Mouse (Mus musculus) limb, embryonic 15.5 days (tissue): ENCODE measurements around the gene Hsd3b7. TPM values are rescaled to one million over a fixed set of nuclear protein-coding genes. Genes with fewer than 3 reads are reported as not detected.
"Not testable (repeated sequence)": the region's sequence is repeated elsewhere in the genome, so short reads cannot be mapped to it uniquely, and the experiment has no call there.

Experiments used
- ATAC-seq: fragments of 200-750 bp; cut with Nextera tagmentation; 2 replicates; pipeline ENCODE4 v1.8.0; 2017; ENCODE audit warnings: low read depth, moderate TSS enrichment; ENCODE audit not compliant: insufficient number of reproducible peaks, low FRiP score, low TSS enrichment
- H3K27ac ChIP-seq: fragments of 300-500 bp; sonication (generic); 2 replicates; pipeline ENCODE4 v1.5.1; 2015; ENCODE audit warnings: moderate library complexity, mild to moderate bottlenecking, inconsistent platforms
- H3K27me3 ChIP-seq: fragments of 300-500 bp; sonication (generic); 2 replicates; pipeline ENCODE4 v1.6.1; 2015; ENCODE audit warnings: inconsistent platforms
- H3K36me3 ChIP-seq: fragments of 300-500 bp; sonication (generic); 2 replicates; pipeline ENCODE4 v1.6.1; 2015; ENCODE audit warnings: inconsistent platforms
- H3K4me1 ChIP-seq: fragments of 300-500 bp; sonication (generic); 2 replicates; pipeline ENCODE4 v1.6.1; 2015; ENCODE audit warnings: inconsistent platforms
- H3K4me2 ChIP-seq: fragments of 300-500 bp; sonication (generic); 2 replicates; pipeline ENCODE4 v1.6.1; 2015; ENCODE audit warnings: mild to moderate bottlenecking, inconsistent platforms
- H3K4me3 ChIP-seq: fragments of 300-500 bp; sonication (generic); 2 replicates; pipeline ENCODE4 v1.5.1; 2015; ENCODE audit warnings: mild to moderate bottlenecking, inconsistent platforms
- H3K9ac ChIP-seq: fragments of 300-500 bp; sonication (generic); 2 replicates; pipeline ENCODE4 v1.6.1; 2015; ENCODE audit warnings: inconsistent platforms
- H3K9me3 ChIP-seq: fragments of 300-500 bp; sonication (generic); 2 replicates; pipeline ENCODE4 v1.6.1; 2016; ENCODE audit warnings: inconsistent platforms
- WGBS: fragments of 180-500 bp; shearing (Covaris S2); methylation state at CpG from one replicate; pipeline ENCODE4 v1.1.7; 2015; 5-methylcytosine and 5-hydroxymethylcytosine counted together
- polyA plus RNA-seq: library from polyadenylated mRNA; unstranded; fragments of >200 nt; fragmentation: Nextera tagmentation; extraction: Ambion mirVana; gene quantifications from 2 replicates; pipeline ENCODE4 v1.2.1, GENCODE M21; 2015

The Hsd3b7 gene
- polyA plus RNA-seq, 1 experiment from 2014 or later = 18.7 TPM

DNA sequence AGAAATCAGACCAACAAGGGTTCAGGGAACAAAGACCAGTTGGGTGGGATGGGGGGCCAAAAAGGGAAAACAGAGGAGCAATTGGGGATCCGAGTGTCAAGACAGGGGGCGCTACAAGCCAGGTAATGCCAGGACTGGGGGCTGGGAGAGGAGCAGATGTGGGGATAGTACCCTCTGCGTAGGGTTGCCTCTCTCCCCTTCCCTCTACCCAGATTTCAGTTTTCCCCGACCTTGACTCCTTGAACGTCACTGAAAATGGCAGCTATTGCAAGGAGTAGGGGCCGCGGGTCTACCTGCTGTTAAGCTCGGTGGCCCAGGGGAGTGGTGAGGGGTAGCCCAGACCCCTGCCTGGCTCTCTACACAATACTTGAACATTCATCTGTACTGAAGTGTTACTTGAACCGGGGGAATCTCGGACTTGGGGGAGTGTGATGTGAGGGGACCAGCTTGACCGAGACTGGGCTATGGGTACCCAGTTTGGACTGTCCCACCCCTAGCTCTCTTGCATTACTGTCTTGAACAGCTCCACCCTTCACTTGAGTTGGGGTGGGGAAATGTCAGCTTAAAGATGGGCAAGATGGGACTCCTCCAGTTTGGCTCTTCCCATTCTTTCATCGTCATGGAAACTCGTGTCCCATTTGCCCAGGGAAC is 31.9 kb upstream of the Hsd3b7 start:
- Histone ChIP-seq H3K9me3 (no peaks in the 10 kb centered on the region), H3K4me2 (peak overlapping the region; percentile 88), H3K36me3 (peaks cover 44% of the 10 kb centered on the region), H3K4me1 (peaks cover 26% of the 10 kb centered on the region), H3K4me3 (0 out of 2 replicates have a peak overlapping the region, but pooled peaks have one; percentile 70), H3K27ac (peak overlapping the region; percentile 81), H3K9ac (no peak overlapping the region), H3K27me3 (no peaks in the 10 kb centered on the region)
- ATAC-seq = no peak
- WGBS = 53% methylated on average over 13 of the region's 13 CpGs

DNA sequence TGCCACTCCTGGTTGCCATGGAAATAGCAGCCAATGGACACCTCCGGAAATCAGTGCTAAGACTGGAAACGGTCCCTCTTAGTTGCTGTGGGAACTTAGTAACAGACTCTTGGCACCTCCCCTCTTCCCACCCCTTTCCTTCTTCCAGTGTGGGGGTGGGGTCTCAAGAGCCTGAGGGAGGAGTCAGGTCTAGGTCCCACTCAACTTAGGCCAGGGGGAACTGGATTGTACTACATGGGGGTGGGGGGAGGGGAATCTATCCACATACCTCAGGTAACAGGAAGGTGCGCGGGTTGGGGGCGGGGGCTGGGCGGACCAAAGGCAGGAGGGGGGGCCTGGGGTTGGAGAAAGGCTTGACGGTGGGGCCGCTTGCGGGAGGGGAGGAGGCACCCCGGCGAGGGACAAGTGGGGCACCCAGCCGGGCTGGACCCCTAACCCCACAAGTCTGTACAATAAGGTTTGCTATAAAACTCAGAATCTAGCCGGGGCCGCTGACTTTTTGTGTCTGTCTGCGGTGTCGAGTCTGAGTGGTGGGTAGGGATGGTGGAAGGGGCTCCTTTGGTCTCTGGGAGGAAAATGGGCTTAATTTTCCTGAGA is 31.3 kb upstream of the Hsd3b7 start:
- H3K9ac ChIP-seq = peak overlapping the region; percentile 74
- peak overlapping the region; percentile 70 for H3K4me3 ChIP-seq
- H3K27me3 ChIP-seq = no peaks in the 10 kb centered on the region
- peaks cover 38% of the 10 kb centered on the region for H3K36me3 ChIP-seq
- peaks cover 32% of the 10 kb centered on the region for H3K4me1 ChIP-seq
- no peaks in the 10 kb centered on the region for H3K9me3 ChIP-seq
- ATAC-seq = peak; percentile 90
- under 1% methylated on average over 16 of the region's 16 CpGs for WGBS
- peak overlapping the region; percentile 88 for H3K4me2 ChIP-seq
- H3K27ac ChIP-seq = peak overlapping the region; percentile 88

DNA sequence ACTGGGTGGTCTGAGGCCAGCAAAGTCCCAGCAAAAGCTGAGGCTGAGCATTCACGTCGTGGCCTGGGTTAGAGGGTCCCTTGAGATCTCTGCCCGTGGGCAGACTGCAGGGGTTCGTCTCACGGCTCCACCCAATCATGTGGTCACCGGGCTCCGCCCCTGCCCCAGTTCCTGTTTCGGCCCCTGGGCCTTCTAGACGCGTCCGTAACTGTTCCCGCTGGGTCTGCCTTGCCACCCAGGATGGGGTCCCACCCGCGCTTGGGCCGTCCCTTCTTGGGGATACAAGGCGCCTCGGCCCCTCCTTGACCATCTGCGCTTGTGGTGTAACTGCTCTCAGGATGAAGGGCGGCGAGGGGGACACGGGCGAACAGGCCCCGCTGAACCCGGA is 30.8 kb upstream of the Hsd3b7 start, which contains the start of gene Orai3:
TSS of gene Orai3 (plus strand) at position 165 of the 388 bp plus-strand sequence.
- Histone ChIP-seq H3K27me3 (no peaks in the 10 kb centered on the region), H3K36me3 (peaks cover 33% of the 10 kb centered on the region), H3K9me3 (no peaks in the 10 kb centered on the region), H3K4me3 (peak within 1 kb of the TSS; percentile 70), H3K4me1 (peaks cover 32% of the 10 kb centered on the region), H3K9ac (peak within 1 kb of the TSS; percentile 74), H3K27ac (peak within 1 kb of the TSS; percentile 88), H3K4me2 (peak within 1 kb of the TSS; percentile 88)
- ATAC-seq = peak; percentile 73
- 0% methylated on average over 24 of the region's 24 CpGs for WGBS

DNA sequence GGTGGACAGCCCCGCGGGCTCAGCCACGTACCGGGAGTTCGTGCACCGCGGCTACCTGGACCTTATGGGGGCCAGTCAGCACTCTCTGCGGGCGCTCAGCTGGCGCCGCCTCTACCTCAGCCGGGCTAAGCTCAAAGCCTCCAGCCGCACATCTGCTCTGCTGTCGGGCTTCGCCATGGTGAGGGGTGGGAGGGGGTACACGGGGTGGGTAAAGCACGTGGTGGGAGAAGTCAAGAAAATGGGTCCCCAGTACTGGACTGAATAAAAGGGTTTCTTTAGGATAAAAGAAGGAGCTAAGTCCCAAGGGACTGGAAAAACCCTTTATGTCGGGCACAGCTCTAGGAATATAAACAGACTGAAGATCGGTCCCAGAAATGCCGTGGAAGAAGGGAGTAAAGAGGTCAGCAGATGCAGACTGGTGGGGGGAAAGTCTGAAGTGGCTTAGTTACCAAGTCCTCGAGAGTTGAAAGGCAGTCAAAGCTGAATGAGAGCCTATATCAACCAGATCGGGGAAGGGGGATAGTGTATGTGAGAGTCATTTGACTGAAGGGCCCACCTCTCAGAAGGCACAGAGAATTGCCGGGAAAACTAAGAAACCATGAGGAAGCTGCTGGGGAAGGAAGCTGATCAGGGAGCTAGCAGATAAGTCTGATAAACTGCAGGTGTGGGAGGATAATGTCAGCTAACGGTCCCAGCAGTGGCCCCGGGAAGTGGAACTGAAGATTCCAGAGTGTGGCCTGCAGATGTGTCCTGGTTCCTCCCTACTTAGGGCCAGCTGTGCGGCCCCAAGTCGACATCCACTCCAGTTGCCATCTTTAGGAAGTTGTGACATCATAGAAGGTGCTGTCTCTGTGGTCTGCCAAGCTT is 30.1 kb upstream of the Hsd3b7 start:
- ATAC-seq = peak; percentile 2; the same call in 1 of the 2 replicates
- H3K4me3 ChIP-seq = peak overlapping the region; percentile 70
- H3K4me2 ChIP-seq = peak overlapping the region; percentile 88
- WGBS = 2% methylated on average over 27 of the region's 27 CpGs
- no peaks in the 10 kb centered on the region for H3K27me3 ChIP-seq
- peaks cover 26% of the 10 kb centered on the region for H3K36me3 ChIP-seq
- H3K9me3 ChIP-seq = no peaks in the 10 kb centered on the region
- H3K9ac ChIP-seq = peak overlapping the region; percentile 74
- H3K4me1 ChIP-seq = peaks cover 32% of the 10 kb centered on the region
- peak overlapping the region; percentile 88 for H3K27ac ChIP-seq

DNA sequence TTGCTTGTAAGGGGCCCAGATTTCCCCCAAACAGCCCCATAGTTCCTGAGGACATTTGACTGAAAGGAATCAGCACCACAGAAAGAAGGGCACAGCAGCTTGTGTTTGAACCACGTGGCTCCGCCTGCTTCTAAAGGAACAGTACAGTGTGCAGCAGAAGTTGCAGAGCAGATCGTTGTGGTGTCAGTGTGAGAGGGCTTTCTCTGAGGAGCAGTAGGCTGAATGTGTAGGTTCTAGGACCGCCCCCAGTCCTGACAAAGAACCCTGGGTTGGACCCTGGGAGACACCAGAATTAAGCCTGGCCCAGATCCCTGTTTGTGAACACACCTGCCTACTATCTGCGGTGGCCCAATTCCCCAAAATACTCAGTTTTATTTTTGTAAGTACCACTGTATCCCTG is 29.1 kb upstream of the Hsd3b7 start:
- Histone ChIP-seq H3K27ac (0 out of 2 replicates have a peak overlapping the region, but pooled peaks have one; percentile 88), H3K36me3 (peaks cover 17% of the 10 kb centered on the region), H3K9ac (no peak overlapping the region), H3K9me3 (no peaks in the 10 kb centered on the region), H3K4me1 (peaks cover 36% of the 10 kb centered on the region), H3K4me2 (peak overlapping the region; percentile 88; the same call in 1 of the 2 replicates), H3K4me3 (peak overlapping the region; percentile 70; the same call in 1 of the 2 replicates), H3K27me3 (no peaks in the 10 kb centered on the region)
- 58% methylated on average over 5 of the region's 5 CpGs for WGBS
- no peak for ATAC-seq

DNA sequence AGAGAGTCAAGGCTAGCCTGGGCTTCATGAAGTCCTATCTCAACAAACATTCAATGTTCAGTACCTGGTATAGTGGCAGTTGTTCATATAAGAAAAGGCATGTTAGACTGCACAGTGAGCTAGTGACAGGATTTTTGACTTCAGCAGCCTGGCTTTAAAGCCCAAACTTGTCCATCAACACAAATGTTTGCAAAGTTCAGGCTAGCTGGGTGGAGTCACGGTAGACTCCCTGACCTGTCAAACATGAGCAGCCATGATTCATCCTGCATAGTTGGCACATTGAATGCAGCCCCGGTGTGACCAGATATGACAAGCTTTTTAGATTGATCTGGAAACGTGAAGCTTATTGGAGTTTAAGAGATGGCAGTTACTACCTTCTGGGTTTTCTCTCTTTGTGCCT is 28.3 kb upstream of the Hsd3b7 start:
- Histone ChIP-seq H3K27ac (no peak overlapping the region), H3K4me1 (peaks cover 36% of the 10 kb centered on the region), H3K9ac (no peak overlapping the region), H3K4me3 (no peak overlapping the region), H3K9me3 (no peaks in the 10 kb centered on the region), H3K27me3 (no peaks in the 10 kb centered on the region), H3K36me3 (peaks cover 12% of the 10 kb centered on the region), H3K4me2 (no peak overlapping the region)
- 64% methylated on average over 3 of the region's 3 CpGs for WGBS
- ATAC-seq = no peak

DNA sequence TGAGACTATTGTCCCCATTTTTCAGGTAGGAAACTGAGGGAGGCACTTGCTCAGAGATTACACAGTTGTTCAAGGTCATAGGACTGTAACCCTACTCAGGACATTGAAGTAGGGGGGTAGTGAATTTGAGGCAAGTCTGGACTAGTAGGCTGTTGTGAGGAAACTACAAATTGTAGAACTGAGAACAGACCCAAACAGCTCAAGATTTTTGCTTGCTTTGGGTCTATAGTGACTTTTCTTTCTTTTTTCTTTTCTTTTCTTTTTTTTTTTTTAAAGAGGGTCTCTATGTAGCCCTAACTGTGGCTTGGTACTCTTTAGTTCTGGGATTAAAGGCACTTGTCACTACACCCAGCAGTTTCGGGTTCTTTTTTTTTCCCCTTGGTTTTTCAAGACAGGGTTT is 27.8 kb upstream of the Hsd3b7 start:
- H3K9me3 ChIP-seq = no peaks in the 10 kb centered on the region
- H3K4me1 ChIP-seq = peaks cover 36% of the 10 kb centered on the region
- no peaks in the 10 kb centered on the region for H3K27me3 ChIP-seq
- no peak overlapping the region for H3K4me2 ChIP-seq
- 78% methylated on average over 1 of the region's 1 CpGs for WGBS
- ATAC-seq = no peak
- H3K9ac ChIP-seq = no peak overlapping the region
- H3K36me3 ChIP-seq = peaks cover 7% of the 10 kb centered on the region
- H3K4me3 ChIP-seq = no peak overlapping the region
- H3K27ac ChIP-seq = no peak overlapping the region

DNA sequence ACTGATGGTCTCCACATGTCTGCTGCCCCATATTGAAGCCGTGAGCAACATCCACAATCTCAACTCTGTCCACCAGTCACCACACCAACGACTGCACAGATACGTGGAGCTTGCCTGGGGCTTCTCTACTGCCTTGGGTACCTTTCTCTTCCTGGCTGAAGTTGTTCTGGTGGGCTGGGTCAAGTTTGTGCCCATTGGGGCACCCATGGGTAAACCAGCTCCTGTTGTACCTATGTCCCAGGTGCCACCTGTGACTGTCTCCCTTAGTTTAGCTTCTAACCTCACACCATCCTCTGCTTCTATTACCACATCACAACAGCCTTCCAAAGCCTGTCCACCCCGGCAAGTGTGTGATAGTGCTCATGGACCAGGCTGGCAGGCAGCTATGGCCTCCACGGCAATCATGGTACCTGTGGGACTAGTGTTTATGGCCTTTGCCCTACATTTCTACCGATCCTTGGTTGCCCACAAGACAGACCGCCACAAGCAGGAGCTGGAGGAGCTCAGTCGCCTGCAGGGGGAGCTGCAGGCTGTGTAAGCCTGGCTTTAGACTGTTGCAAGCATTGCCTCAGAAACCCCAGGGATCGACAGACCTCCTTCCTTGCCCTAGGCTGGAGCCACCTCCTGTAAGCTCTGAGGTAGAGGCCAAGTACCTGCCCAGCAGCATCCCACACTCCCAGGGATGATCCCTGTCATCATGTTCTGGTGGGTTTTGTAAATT is 26.6 kb upstream of the Hsd3b7 start:
- H3K4me1 ChIP-seq = peaks cover 36% of the 10 kb centered on the region
- WGBS = 38% methylated on average over 9 of the region's 9 CpGs
- H3K4me2 ChIP-seq = no peak overlapping the region
- H3K9me3 ChIP-seq = no peaks in the 10 kb centered on the region
- H3K27ac ChIP-seq = no peak overlapping the region
- H3K9ac ChIP-seq = no peak overlapping the region
- no peak for ATAC-seq
- no peaks in the 10 kb centered on the region for H3K27me3 ChIP-seq
- peaks cover 3% of the 10 kb centered on the region; the same call in 1 of the 2 replicates for H3K36me3 ChIP-seq
- no peak overlapping the region for H3K4me3 ChIP-seq

DNA sequence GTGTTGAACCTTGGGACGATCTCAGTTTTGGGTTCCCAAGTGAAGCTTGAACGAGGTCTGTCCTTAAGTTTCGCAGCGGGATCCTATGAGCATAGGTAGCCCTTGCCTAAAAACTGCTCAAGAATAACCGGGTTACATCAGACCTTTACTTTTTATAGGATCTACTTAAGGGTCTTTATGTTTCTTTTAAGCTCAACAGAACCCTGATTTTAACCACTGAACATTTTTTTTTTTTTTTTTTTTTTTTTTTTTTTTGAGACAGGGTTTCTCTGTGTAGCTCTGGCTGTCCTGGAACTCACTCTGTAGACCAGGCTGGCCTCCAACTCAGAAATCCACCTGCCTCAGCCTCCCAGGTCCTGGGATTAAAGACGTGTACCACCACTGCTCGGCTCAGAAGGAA is 24.6 kb upstream of the Hsd3b7 start:
- not testable (repeated sequence) for H3K27me3 ChIP-seq, ATAC-seq

DNA sequence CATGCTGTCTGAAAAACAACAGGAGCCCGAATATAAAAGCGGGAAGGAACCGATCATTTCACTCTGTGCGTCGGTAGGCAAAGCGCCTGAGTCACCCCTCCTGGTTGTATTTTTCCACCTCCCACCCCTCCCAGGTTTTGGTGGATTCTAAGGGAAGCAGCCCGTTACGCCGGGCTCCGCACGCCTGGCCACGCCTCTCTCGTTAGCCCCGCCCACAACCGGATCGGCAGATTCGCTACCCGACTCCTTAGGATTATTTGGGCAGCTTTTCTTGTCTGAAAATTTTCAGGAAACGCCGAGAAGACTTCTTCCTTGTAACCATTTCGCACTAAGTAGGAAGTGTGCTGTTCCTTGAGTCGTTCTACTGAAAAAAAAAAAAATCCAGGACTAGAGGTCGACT is 24.0 kb upstream of the Hsd3b7 start, which contains the start of gene Setd1a:
TSS of gene Setd1a (plus strand) at position 245 of the 400 bp plus-strand sequence.
- Histone ChIP-seq H3K4me2 (peak within 1 kb of the TSS; percentile 76), H3K27ac (peak within 1 kb of the TSS; percentile 99), H3K27me3 (no peaks in the 10 kb centered on the region), H3K4me1 (peaks cover 19% of the 10 kb centered on the region), H3K4me3 (peak within 1 kb of the TSS; percentile 86), H3K9ac (peak within 1 kb of the TSS; percentile 85), H3K9me3 (no peaks in the 10 kb centered on the region), H3K36me3 (peaks cover 27% of the 10 kb centered on the region)
- under 1% methylated on average over 23 of the region's 23 CpGs for WGBS
- peak; percentile 75 for ATAC-seq

More for the DNA sequence above, 24.6 kb upstream of the Hsd3b7 start:
- WGBS = 60% methylated on average over 7 of the region's 7 CpGs
- not testable (repeated sequence) for H3K9me3 ChIP-seq
- Histone ChIP-seq H3K27ac (peak overlapping the region; percentile 99), H3K4me2 (peak overlapping the region; percentile 76), H3K36me3 (peaks cover 21% of the 10 kb centered on the region), H3K9ac (peak overlapping the region; percentile 85), H3K4me1 (peaks cover 25% of the 10 kb centered on the region), H3K4me3 (peak overlapping the region; percentile 86)

DNA sequence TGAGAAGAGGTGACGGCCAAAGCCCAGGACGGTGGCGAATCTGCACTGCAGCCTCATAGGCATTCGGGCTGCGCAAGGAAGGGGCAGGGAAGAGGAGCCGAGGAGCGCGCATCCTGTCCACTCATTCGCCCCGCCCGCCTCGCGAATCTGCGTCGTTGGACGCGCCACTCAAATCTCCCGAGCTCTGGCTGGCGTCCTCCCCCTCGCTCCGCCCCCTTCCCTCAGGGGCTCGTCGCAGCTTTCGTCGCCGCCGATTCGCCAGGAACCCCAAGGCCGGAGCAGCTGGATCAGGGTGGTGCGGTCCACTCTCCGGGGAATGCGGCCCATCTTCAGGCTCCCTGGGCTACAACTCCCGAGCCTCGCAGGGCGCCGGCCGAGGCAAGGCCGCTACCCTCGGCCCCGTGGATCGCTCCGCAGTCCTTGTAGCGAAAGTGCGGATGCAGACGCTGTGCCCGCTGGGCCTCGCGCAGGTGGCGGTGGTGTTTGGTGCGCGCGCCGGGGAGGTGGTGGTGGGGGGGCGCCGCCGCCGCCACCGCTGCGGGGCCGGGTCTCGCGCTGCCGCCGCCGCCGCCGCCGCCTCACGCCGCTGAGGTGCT is 23.4 kb upstream of the Hsd3b7 start:
- Histone ChIP-seq H3K27me3 (no peaks in the 10 kb centered on the region), H3K27ac (peak overlapping the region; percentile 99), H3K4me2 (peak overlapping the region; percentile 76), H3K4me1 (peaks cover 19% of the 10 kb centered on the region), H3K4me3 (peak overlapping the region; percentile 86), H3K36me3 (peaks cover 31% of the 10 kb centered on the region), H3K9me3 (no peaks in the 10 kb centered on the region), H3K9ac (peak overlapping the region; percentile 85)
- WGBS = under 1% methylated on average over 67 of the region's 70 CpGs
- ATAC-seq = peak; percentile 89
